Mouse (Mus musculus) embryonic facial prominence, embryonic 13.5 days (tissue): ENCODE measurements around the gene Kcnip2. TPM values are rescaled to one million over a fixed set of nuclear protein-coding genes. Genes with fewer than 3 reads are reported as not detected.

Experiments used
- ATAC-seq: fragments of 200-750 bp; cut with Nextera tagmentation; 2 replicates; pipeline ENCODE4 v1.8.0; 2017; ENCODE audit warnings: low read depth; ENCODE audit not compliant: insufficient number of reproducible peaks, insufficient read depth, low FRiP score, low TSS enrichment
- H3K27ac ChIP-seq: fragments of 300-500 bp; sonication (generic); 2 replicates; pipeline ENCODE4 v1.5.1; 2015; ENCODE audit warnings: moderate library complexity, mild to moderate bottlenecking, inconsistent platforms
- H3K27me3 ChIP-seq: fragments of 300-500 bp; sonication (generic); 2 replicates; pipeline ENCODE4 v1.6.1; 2015; ENCODE audit warnings: mild to moderate bottlenecking, inconsistent platforms
- H3K36me3 ChIP-seq: fragments of 300-500 bp; sonication (generic); 2 replicates; pipeline ENCODE4 v1.6.1; 2015; ENCODE audit warnings: mild to moderate bottlenecking, inconsistent platforms
- H3K4me1 ChIP-seq: fragments of 300-500 bp; sonication (generic); 2 replicates; pipeline ENCODE4 v1.6.1; 2015; ENCODE audit warnings: inconsistent platforms
- H3K4me2 ChIP-seq: fragments of 300-500 bp; sonication (generic); 2 replicates; pipeline ENCODE4 v1.6.1; 2015; ENCODE audit warnings: moderate library complexity, mild to moderate bottlenecking, inconsistent platforms
- H3K4me3 ChIP-seq: fragments of 300-500 bp; sonication (generic); 2 replicates; pipeline ENCODE4 v1.5.1; 2015; ENCODE audit warnings: mild to moderate bottlenecking, inconsistent platforms
- H3K9ac ChIP-seq: fragments of 300-500 bp; sonication (generic); 2 replicates; pipeline ENCODE4 v1.6.1; 2015; ENCODE audit warnings: mild to moderate bottlenecking, inconsistent platforms
- H3K9me3 ChIP-seq: fragments of 300-500 bp; sonication (generic); 2 replicates; pipeline ENCODE4 v1.6.1; 2016; ENCODE audit warnings: inconsistent platforms
- WGBS: fragments of 180-500 bp; shearing (Covaris S2); methylation state at CpG from one replicate; pipeline ENCODE4 v1.1.7; 2015; ENCODE audit warnings: mixed read lengths; 5-methylcytosine and 5-hydroxymethylcytosine counted together
- polyA plus RNA-seq: library from polyadenylated mRNA; unstranded; fragments of >200 nt; fragmentation: Nextera tagmentation; extraction: Ambion mirVana; gene quantifications from 2 replicates; pipeline ENCODE4 v1.2.1, GENCODE M21; 2015

Gene Kcnip2
- 1.3 TPM in 2 replicates for polyA plus RNA-seq

- peak within 1 kb of the TSS; percentile 62 for H3K9ac ChIP-seq
- peaks cover 13% of the 10 kb centered on the region for H3K36me3 ChIP-seq
- 3% methylated on average over 22 of the region's 29 CpGs for WGBS
- H3K9me3 ChIP-seq: no peaks in the 10 kb centered on the region
- ATAC-seq: peak; percentile 69; the same call in 1 of the 2 replicates
- H3K4me3 ChIP-seq: peak within 1 kb of the TSS; percentile 38
- no peak within 1 kb of the TSS for H3K27ac ChIP-seq
- peaks cover 51% of the 10 kb centered on the region for H3K4me1 ChIP-seq
- peaks cover 15% of the 10 kb centered on the region for H3K27me3 ChIP-seq
- peak within 1 kb of the TSS; percentile 69 for H3K4me2 ChIP-seq
These were observed at the start of gene Kcnip2 for GRCm38 (mm10) chr19:45815831-45816405. Gene Kcnip2, minus strand, starts transcription at chr19:45816061.

DNA sequence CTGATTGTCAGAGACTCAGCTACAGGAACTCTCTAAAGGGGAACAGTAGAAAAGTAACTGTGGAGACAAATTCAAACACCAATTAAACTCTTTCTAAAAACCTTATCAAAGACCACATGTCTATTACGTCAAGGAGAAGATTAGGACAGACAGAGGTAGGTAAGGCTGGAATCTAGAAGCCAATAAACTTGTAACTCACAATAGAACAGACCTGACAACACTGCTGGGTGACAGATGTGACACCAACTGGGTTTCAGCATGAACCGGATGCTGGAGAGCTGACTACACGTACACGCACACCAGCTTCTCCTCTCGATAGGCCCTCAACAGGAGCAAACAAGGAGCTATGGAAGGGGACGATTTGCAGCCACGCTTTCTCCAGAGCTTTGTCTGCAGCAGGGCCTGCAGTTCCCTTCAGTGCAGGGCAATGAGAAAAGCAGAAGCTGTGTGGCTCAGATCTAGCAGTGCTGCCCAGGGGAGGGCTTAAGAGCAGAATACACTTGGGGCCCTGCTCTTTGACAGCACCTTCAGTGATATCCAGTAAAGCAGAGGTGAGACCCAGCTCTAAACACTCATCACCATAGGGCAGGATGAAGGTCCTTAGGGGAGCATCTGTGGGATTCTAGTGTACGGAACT lies 39.5 kb upstream of the Kcnip2 start:
- 75% methylated on average over 8 of the region's 8 CpGs for WGBS
- no peak overlapping the region for H3K4me3 ChIP-seq
- H3K27ac ChIP-seq: no peak overlapping the region
- H3K4me2 ChIP-seq: no peak overlapping the region
- ATAC-seq: no peak
- no peaks in the 10 kb centered on the region for H3K27me3 ChIP-seq
- H3K9ac ChIP-seq: no peak overlapping the region
- no peaks in the 10 kb centered on the region for H3K9me3 ChIP-seq
- H3K4me1 ChIP-seq: peaks cover 4% of the 10 kb centered on the region; the same call in 1 of the 2 replicates
- H3K36me3 ChIP-seq: no peaks in the 10 kb centered on the region; the same call in 1 of the 2 replicates

DNA sequence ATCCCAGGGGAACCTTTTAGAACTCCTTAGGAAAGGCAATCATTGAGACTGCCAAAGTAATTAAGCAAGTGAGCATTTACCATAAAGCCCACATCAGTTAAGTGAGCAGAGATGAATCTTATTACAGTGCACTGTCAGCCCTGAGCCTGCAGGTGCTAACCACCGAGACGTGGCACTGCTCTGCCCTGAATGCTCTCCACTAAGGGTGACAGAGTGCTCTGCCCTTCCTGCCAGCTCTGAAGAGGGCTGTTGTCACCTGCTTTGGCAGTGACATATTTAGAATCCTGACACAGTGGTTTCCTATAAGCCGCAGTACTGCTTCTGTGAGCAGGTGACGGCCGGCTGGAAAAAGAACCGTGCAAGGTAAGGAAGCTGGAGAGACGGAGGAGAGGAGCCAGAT lies 38.7 kb upstream of the Kcnip2 start:
- Histone ChIP-seq H3K4me2 (no peak overlapping the region), H3K4me3 (no peak overlapping the region), H3K9me3 (no peaks in the 10 kb centered on the region), H3K27ac (no peak overlapping the region), H3K27me3 (no peaks in the 10 kb centered on the region), H3K9ac (no peak overlapping the region), H3K36me3 (no peaks in the 10 kb centered on the region), H3K4me1 (peaks cover 4% of the 10 kb centered on the region; the same call in 1 of the 2 replicates)
- WGBS: 73% methylated on average over 7 of the region's 7 CpGs
- ATAC-seq: no peak

DNA sequence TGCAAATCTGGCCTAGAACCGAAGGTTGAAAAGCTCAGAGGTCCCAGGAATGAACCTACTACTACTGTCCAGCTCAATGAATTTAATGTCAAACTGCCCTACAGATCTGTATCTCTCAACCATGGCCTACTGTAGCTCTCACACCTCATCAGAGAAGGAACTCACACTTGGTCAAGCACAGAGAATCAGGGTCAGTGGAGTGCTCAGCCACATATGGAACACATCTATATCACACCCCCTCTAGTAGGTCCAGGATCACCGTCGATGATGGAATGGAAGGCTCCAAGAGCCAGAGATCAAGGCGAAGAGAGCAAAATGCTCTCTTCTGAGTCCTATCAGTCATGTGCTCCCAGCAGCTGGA lies 31.9 kb upstream of the Kcnip2 start:
- Histone ChIP-seq H3K9ac (no peak overlapping the region), H3K9me3 (no peaks in the 10 kb centered on the region), H3K27me3 (no peaks in the 10 kb centered on the region), H3K27ac (peak overlapping the region; percentile 86), H3K4me2 (peak overlapping the region; percentile 28; the same call in 1 of the 2 replicates), H3K36me3 (peaks cover 9% of the 10 kb centered on the region), H3K4me3 (no peak overlapping the region), H3K4me1 (peaks cover 22% of the 10 kb centered on the region)
- 40% methylated on average over 4 of the region's 4 CpGs for WGBS
- no peak for ATAC-seq

DNA sequence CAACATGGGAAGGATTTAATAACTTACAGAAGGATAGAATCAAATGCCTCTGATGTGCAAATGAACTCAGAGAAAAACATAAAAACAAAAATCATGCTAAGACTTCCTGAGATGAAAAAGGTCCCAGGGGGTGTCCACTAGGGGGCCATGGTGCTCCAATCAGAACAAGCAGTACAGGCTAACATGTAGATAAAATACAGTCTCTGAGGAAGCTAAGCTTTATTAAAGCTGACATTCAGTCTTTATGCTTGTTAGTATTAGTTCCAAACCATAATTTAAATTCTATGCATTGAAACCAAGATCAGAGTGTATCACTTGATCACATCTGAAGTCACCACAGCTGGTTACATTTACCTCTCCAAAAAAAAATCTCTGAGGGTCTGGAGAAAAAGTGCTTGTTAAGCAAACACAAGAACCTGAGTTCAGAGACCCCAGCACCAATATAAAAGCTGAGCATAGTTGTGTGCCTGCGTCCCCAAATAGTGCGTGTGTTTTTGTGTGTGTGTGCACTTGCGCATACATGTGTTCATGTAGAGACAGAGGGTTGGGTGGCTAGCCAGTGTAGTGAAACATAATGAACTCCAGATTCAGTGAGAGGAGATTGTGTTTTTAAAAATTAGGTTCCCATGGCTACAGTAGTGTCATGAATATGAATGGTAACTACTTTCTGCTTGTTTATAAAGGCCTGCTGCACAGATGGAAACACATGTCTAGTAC lies 31.3 kb upstream of the Kcnip2 start:
- Histone ChIP-seq H3K36me3 (peaks cover 9% of the 10 kb centered on the region), H3K4me3 (no peak overlapping the region), H3K9ac (no peak overlapping the region), H3K9me3 (no peaks in the 10 kb centered on the region), H3K4me2 (peak overlapping the region; percentile 28; the same call in 1 of the 2 replicates), H3K4me1 (peaks cover 22% of the 10 kb centered on the region), H3K27ac (peak overlapping the region; percentile 86), H3K27me3 (no peaks in the 10 kb centered on the region)
- 44% methylated on average over 3 of the region's 3 CpGs for WGBS
- peak; percentile 56; the same call in 1 of the 2 replicates for ATAC-seq

DNA sequence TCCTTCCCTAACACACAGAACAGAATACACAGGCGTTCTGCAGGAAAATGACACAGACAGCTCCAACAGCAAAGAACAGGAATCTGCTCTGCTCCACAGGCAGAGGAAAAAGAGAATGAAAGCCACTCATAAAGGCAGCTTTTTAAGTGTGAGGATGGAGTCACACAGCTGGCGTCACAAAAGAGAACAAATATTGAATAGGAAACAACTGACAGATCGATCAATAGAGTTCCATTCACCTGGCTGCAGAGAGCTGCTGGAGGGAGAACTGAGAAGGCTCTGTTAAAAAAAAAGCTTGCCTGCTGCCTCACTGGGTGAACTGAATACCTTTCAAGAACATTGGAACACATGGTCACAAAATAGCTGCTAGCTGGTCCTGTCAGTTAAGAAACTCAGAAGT lies 28.3 kb upstream of the Kcnip2 start:
- peaks cover 14% of the 10 kb centered on the region for H3K36me3 ChIP-seq
- H3K4me3 ChIP-seq: no peak overlapping the region
- H3K9ac ChIP-seq: no peak overlapping the region
- peaks cover 22% of the 10 kb centered on the region for H3K4me1 ChIP-seq
- H3K27ac ChIP-seq: no peak overlapping the region
- H3K9me3 ChIP-seq: no peaks in the 10 kb centered on the region
- ATAC-seq: no peak
- 70% methylated on average over 3 of the region's 3 CpGs for WGBS
- no peak overlapping the region for H3K4me2 ChIP-seq
- no peaks in the 10 kb centered on the region for H3K27me3 ChIP-seq

DNA sequence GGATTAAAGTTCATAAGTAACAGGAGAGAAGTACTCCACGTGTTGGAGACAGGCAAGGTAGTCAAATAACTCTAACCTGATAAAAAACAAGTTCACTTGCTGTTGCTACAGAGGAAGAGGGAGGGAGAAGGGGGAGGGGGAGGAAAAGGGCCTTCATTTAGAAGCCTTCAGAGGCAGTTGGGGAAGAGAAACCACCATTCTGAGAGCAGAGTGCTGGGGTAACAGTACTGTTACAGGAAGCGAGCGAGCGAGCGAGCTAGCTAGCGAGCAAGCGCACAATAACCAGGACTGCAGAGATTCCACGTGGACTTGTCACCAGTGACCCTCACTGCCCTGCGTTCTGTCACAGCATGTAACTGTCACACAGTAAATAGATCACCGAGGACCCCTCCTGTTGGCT lies 27.6 kb upstream of the Kcnip2 start:
- ATAC-seq: no peak
- no peak overlapping the region for H3K4me3 ChIP-seq
- peaks cover 14% of the 10 kb centered on the region for H3K36me3 ChIP-seq
- no peak overlapping the region for H3K9ac ChIP-seq
- H3K9me3 ChIP-seq: no peaks in the 10 kb centered on the region
- no peak overlapping the region for H3K4me2 ChIP-seq
- peaks cover 22% of the 10 kb centered on the region for H3K4me1 ChIP-seq
- H3K27me3 ChIP-seq: no peaks in the 10 kb centered on the region
- H3K27ac ChIP-seq: no peak overlapping the region
- 56% methylated on average over 10 of the region's 10 CpGs for WGBS

GRCm38 (mm10) chr19:45837050-45837994 lies 21.5 kb upstream of the Kcnip2 start:
- Histone ChIP-seq H3K36me3 (peaks cover 5% of the 10 kb centered on the region; the same call in 1 of the 2 replicates), H3K9ac (no peak overlapping the region), H3K27ac (peak overlapping the region; percentile 79), H3K4me2 (no peak overlapping the region), H3K27me3 (no peaks in the 10 kb centered on the region), H3K9me3 (no peaks in the 10 kb centered on the region), H3K4me3 (no peak overlapping the region), H3K4me1 (0 out of 2 replicates have a peak, but pooled peaks cover 6% of the 10 kb centered on the region)
- 80% methylated on average over 12 of the region's 12 CpGs for WGBS
- no peak for ATAC-seq

DNA sequence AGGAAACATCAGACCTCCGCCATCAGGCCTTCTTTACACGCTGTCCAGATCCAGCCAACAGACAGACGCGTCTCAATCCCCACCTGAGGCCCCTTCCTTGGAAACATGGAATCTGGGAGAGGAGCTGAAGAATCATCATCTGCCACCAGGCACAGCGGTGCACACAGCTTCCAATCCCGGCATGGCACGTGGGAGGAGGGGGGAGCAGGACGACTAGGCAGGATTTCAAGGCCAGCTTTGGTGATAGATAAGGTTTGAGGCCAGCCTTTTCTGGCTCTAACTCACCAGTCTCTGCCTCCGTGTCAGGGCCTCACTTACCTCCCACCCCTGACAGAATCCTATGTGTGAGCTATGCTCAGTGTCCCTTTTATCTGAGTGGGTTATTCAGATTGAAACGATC lies 19.6 kb upstream of the Kcnip2 start:
- H3K27me3 ChIP-seq: no peaks in the 10 kb centered on the region
- 79% methylated on average over 10 of the region's 10 CpGs for WGBS
- ATAC-seq: no peak

GRCm38 (mm10) chr19:45833665-45834064 lies 17.8 kb upstream of the Kcnip2 start:
- Histone ChIP-seq H3K9me3 (no peaks in the 10 kb centered on the region), H3K4me2 (no peak overlapping the region), H3K27ac (no peak overlapping the region), H3K36me3 (no peaks in the 10 kb centered on the region), H3K9ac (no peak overlapping the region), H3K4me1 (peaks cover 14% of the 10 kb centered on the region; the same call in 1 of the 2 replicates), H3K4me3 (no peak overlapping the region), H3K27me3 (no peaks in the 10 kb centered on the region)
- WGBS: 81% methylated on average over 10 of the region's 10 CpGs
- ATAC-seq: no peak

More for the DNA sequence above, 19.6 kb upstream of the Kcnip2 start:
- Histone ChIP-seq H3K4me1 (peaks cover 14% of the 10 kb centered on the region; the same call in 1 of the 2 replicates), H3K36me3 (no peaks in the 10 kb centered on the region), H3K4me2 (no peak overlapping the region), H3K4me3 (no peak overlapping the region), H3K27ac (peak overlapping the region; percentile 73; the same call in 1 of the 2 replicates), H3K9me3 (no peaks in the 10 kb centered on the region), H3K9ac (no peak overlapping the region)

- Histone ChIP-seq H3K36me3 (peaks cover 5% of the 10 kb centered on the region), H3K9me3 (peaks cover 4% of the 10 kb centered on the region), H3K27ac (no peak overlapping the region), H3K27me3 (no peaks in the 10 kb centered on the region), H3K4me2 (no peak overlapping the region), H3K4me1 (peaks cover 11% of the 10 kb centered on the region; the same call in 1 of the 2 replicates), H3K9ac (no peak overlapping the region), H3K4me3 (no peak overlapping the region)
- no peak for ATAC-seq
- WGBS: 62% methylated on average over 2 of the region's 2 CpGs
These were observed 14.8 kb upstream of the Kcnip2 start for GRCm38 (mm10) chr19:45830679-45831078.
